Mouse (Mus musculus) brain, embryonic 18.5 days (tissue): Measurements from ENCODE around the gene Lingo3.
A peak's percentile ranks its signal among the peaks of the same experiment; 100 is the strongest.
"Not testable (repeated sequence)": the region's sequence is repeated elsewhere in the genome, so short reads cannot be mapped to it uniquely, and the experiment has no call there.

Experiments used
- DNase-seq: peaks from one replicate; pipeline ENCODE4 v3.0.0-alpha.2; 2012; ENCODE audit warnings: low read depth, low spot score

Gene Lingo3

GRCm38 (mm10) chr10:80843087-80843930 lies 530 bp downstream of the Lingo3 start:
- DNase-seq = no peak

- no peak for DNase-seq
Observed at GRCm38 (mm10) chr10:80842334-80842733, 1.5 kb downstream of the Lingo3 start.

DNA sequence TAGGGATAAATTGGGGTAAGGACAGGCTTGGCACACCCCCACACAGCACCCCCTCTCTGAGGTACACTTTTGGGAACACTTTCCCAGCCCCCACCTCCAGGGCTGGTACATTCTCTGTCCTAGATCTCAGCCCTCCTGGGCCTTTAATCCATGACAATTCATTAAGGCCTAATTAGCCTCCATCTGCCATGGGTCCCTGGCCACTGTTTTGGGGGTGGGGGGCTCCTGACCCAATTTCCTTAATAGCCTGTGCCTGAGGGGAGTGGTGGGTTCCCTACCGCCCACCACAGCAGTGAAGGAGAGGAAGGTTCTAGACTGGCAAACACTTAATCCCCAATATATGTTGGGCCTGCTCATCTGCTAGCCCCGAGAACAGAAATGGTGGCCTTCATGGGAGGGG lies 2.2 kb downstream of the Lingo3 start:
- DNase-seq = no peak

- DNase-seq = no peak
Observed at GRCm38 (mm10) chr10:80839848-80840247, 4.0 kb downstream of the Lingo3 start.

DNA sequence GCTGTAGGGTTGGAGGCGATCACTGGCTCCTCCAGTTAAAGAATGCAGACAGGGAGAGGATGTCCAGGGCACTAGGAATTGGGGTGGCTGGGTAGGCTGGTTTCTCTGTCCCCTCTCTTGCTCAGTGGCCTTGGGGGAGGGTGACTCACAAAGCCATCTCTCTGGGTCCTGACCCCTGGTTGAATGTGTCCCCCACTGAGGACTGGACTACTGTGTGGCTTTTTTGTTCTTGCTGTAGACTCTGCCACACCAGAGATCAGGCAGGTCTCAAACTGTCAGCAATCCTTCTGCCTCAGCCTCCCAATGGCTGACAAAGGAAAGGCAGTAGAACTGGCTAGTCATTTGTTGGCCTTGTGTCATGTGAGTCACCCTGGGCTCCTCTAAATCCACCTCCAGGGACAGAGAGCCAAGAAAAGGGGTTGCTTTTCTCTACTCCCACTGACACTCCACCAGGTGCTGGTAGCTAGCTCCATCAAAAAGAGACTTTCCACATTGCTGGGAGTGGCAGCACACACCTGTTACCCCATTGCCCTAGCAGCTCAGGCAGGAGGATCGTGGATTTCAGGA lies 5.4 kb downstream of the Lingo3 start:
- no peak for DNase-seq

- DNase-seq = no peak
Observed at GRCm38 (mm10) chr10:80837827-80838226, 6.0 kb downstream of the Lingo3 start.

DNA sequence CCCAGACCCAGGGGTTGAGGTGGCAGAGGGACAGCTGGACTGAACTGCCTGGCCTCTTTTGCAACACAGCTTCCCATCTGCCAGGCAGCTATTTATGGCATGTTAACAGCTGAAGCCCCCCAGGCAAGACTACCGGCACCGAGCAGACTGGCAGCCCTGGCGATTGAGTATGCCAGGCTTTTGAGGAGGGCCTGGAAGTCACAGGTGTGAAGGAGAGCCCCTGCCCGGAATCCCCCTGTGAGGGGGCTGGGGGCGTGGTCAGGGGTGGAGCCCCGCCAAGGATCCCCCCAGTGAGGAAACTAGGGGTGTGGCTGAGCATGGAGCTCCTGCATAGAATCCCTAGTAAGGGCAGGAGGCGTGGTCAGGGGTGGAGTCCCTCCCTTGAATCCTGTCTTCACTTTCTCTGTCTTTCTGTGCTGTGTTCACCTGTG lies 6.9 kb downstream of the Lingo3 start:
- DNase-seq = no peak

DNA sequence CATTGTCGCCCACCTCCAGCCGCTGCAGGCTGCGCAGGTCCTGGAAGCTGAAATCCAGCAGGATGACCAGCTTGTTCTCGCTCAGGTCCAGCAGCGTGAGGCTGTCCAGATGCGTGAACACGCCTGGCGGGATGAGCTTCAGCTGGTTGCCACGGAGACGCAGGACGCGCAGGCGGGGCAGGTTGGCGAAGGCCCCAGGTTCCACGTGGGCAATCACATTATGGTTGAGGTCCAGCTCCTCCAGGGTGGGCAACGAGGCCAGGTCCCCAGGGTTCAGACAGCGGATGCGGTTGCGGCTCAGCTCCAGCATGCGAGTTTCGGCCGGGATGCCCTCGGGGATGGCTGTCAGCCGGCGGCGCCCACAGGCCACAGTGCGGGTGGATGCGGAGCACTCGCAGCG lies 8.2 kb downstream of the Lingo3 start:
- DNase-seq = no peak

- no peak for DNase-seq
Observed at GRCm38 (mm10) chr10:80832818-80833217, 11.0 kb downstream of the Lingo3 start.

GRCm38 (mm10) chr10:80831136-80831535 lies 12.7 kb downstream of the Lingo3 start:
- DNase-seq = no peak

DNA sequence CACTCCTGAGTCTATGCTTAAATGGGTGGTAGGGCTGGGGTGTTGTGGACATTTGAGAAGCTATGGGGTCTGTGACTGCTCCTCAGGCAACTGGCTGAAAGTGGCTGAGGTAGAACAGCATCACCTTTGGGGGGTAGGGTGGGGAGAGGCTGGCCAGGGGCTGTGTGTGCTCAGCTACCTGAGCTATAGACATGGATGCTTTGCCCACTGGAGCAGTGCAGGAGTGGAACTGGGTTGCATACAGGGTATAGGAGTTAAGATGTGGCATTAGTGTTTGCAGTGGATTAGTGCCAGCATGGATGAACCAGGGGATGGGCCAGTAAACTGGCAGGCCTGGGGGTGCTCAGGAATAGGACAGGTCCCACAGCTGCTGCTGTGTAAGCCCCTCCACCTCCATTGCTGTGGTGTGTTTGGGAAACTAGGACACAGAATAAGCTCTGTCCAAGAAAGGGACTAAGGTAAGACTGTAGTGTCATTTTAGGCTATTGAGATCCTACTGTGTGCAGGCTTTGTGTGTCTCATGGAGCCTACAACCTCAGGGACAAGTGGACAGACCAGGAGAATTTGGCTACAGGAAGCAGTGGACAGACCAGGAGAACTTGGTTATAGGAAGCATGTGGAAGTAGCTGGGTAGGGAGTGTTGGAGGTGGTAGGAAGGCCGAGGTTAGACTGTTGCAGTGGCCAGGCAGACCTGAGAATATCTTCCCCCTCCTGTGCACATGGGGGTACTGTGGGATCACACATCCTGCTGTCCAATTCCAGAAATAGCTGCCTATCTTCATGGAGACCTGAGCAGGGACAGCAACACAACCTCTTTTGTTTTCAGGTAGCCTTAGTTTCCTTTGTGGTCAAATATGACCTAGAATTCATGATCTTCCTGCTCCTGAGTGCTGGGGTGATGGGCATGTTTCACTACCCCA lies 14.2 kb downstream of the Lingo3 start:
- DNase-seq = no peak

- not testable (repeated sequence) for DNase-seq
Observed at GRCm38 (mm10) chr10:80828587-80828986, 15.3 kb downstream of the Lingo3 start.

GRCm38 (mm10) chr10:80827870-80828420 lies 15.9 kb downstream of the Lingo3 start:
- DNase-seq = no peak

GRCm38 (mm10) chr10:80827063-80827869 lies 16.6 kb downstream of the Lingo3 start:
- DNase-seq = no peak

- peak; percentile 100 for DNase-seq
Observed at GRCm38 (mm10) chr10:80826151-80827062, 17.4 kb downstream of the Lingo3 start, which contains the start of gene Oaz1. TSS of gene Oaz1 (plus strand) at chr10:80826656.

DNA sequence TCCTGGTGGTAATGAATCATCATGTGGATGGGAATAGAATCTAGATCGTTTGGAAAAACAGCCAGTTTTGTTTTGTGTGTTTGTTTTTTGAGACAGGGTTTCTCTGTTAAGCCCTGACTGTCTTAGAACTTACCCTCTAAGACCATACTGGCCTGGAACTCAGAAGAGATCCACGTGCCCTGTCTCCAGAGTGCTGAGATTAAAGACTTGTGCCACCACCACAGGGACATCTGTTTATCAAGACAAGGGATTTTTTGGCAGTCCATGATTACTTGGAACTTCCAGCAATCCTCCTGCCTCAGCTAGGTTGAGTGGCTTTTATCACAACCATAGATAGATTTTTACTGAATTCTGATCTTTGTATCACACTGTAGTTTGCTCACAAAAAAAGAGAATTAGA lies 19.0 kb downstream of the Lingo3 start:
- no peak for DNase-seq

- DNase-seq = no peak
Observed at GRCm38 (mm10) chr10:80823847-80824643, 19.8 kb downstream of the Lingo3 start.

- no peak for DNase-seq
Observed at GRCm38 (mm10) chr10:80823316-80823715, 20.5 kb downstream of the Lingo3 start.

GRCm38 (mm10) chr10:80822528-80822927 lies 21.3 kb downstream of the Lingo3 start:
- no peak for DNase-seq
